Mouse (Mus musculus) heart, adult 2 months (tissue): ENCODE measurements around the gene Zfp280b. TPM values are rescaled to one million over a fixed set of nuclear protein-coding genes. Genes with fewer than 3 reads are reported as not detected.

Experiments
- DNase-seq, 2 experiments: peaks; one replicate each; pipeline ENCODE4 v3.0.0; 2021
- H3K27ac ChIP-seq: fragments of 200-600 bp; 2 replicates; pipeline ENCODE4 v1.8.1; 2022
- H3K27me3 ChIP-seq: fragments of 200-500 bp; 2 replicates; pipeline ENCODE4 v1.6.1; 2012; ENCODE audit warnings: mild to moderate bottlenecking, low read length, inconsistent platforms, mixed read lengths; ENCODE audit not compliant: control insufficient read depth, insufficient read depth
- H3K36me3 ChIP-seq: fragments of 200-500 bp; 2 replicates; pipeline ENCODE4 v1.6.1; 2012; ENCODE audit warnings: low read length, inconsistent platforms; ENCODE audit not compliant: control insufficient read depth, insufficient read depth
- H3K4me1 ChIP-seq: fragments of 200-500 bp; 2 replicates; pipeline ENCODE4 v1.6.1; 2011; ENCODE audit warnings: low read length; ENCODE audit not compliant: control insufficient read depth, insufficient read depth
- H3K4me3 ChIP-seq: fragments of 200-600 bp; 2 replicates; pipeline ENCODE4 v1.8.1; 2022
- H3K79me2 ChIP-seq: fragments of 200-500 bp; replicated peaks from 2 replicates; pipeline ENCODE4 v1.6.1; 2012; ENCODE audit warnings: mild to moderate bottlenecking, inconsistent platforms, low read length, moderate library complexity, mixed read lengths; ENCODE audit not compliant: control insufficient read depth, insufficient read depth
- H3K9ac ChIP-seq: fragments of 200-500 bp; 2 replicates; pipeline ENCODE4 v1.6.1; 2012; ENCODE audit warnings: low read depth, mild to moderate bottlenecking, control low read depth, inconsistent platforms, low read length, mixed read lengths
- CTCF ChIP-seq: fragments of 200-600 bp; IDR thresholded peaks from 2 replicates; pipeline ENCODE4 v1.8.1; 2022; ENCODE audit warnings: antibody characterized with exemption, mild to moderate bottlenecking, moderate library complexity
- EP300 ChIP-seq: fragments of 200-500 bp; IDR thresholded peaks from 2 replicates; pipeline ENCODE4 v1.6.1; 2011; ENCODE audit warnings: low read depth, low read length, control low read depth; ENCODE audit not compliant: insufficient read depth
- POLR2A ChIP-seq: fragments of 200-500 bp; IDR thresholded peaks from 2 replicates; pipeline ENCODE4 v1.6.1; 2011; ENCODE audit warnings: mild to moderate bottlenecking, low read depth, low read length, control low read depth; ENCODE audit not compliant: insufficient read depth
- WGBS: fragments of 180-500 bp; shearing (Covaris S2); methylation state at CpG from one replicate; pipeline ENCODE4 v1.1.7; 2018; 5-methylcytosine and 5-hydroxymethylcytosine counted together
- intact Hi-C: fragments of 180-260 bp; cut with DNase I; formaldehyde crosslinking; loops from one replicate; pipeline ENCODE4 v1.15.1; 2025
- polyA plus RNA-seq: library from polyadenylated mRNA; depleted of rRNA; stranded (reverse); fragments of >200 nt; gene quantifications from 2 replicates; pipeline ENCODE4 v1.2.3, GENCODE M21; 2012
- total RNA-seq, 2 experiments: library from RNA; stranded (reverse); gene quantifications; 2 replicates each; pipeline ENCODE4 v1.2.3; 2021

The Zfp280b gene
- total and polyA plus RNA-seq, 3 experiments: 3.7 to 6.7 (median 5.0) TPM

DNA sequence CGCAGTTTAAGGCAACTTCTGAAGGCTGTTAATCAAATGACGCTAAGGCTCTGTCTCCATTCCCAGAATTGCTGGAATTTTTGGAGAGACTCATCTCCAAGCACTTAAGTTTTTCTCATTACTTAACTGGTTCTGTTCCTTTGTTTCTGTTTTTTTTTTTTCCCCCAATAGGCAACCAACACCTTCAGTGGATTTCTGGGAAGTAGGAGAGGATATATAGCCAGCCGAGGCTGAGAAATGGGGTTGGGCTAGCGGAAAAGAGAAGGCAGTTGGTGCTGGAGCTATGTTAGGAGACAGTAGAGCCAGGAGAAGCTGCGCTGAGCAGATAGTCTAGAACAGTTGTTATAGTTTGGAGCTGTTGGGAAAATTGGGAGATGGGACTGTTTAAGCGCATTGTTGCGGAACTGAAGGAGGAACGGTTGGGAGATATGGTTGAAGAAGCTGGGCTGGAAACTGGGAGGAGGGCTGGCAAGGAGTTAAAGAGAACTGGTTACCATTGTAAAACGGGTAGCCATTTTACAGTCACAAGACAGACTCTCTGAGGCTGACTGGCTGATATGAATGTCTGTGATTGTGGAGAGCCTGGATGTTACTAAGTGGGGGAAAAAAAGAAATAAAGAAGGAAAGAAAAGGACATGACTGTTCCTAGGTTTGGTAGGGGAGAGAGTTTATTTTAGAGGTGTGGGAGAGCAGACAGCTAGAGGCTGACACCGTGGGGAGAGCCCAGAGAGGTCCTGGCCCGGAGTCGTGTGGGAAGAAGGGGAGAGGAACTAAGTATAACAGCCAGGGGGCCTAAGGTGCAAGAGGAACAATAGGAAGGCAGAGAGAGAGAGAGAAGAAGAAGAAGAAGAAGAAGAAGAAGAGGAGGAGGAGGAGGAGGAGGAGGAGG is 5.1 kb upstream of the Zfp280b start:
- H3K27me3 ChIP-seq: no peaks in the 10 kb centered on the region
- H3K27ac ChIP-seq: no peak overlapping the region
- H3K36me3 ChIP-seq: no peaks in the 10 kb centered on the region
- TF ChIP-seq EP300 (no peak), POLR2A (no peak), CTCF (no peak)
- 57% methylated on average over 12 of the region's 12 CpGs for WGBS
- no peak for DNase-seq
- H3K4me3 ChIP-seq: no peak overlapping the region
- H3K4me1 ChIP-seq: no peaks in the 10 kb centered on the region
- H3K9ac ChIP-seq: no peak overlapping the region
- intact Hi-C loops: no loop called here
- H3K79me2 ChIP-seq: no peaks in the 10 kb centered on the region

DNA sequence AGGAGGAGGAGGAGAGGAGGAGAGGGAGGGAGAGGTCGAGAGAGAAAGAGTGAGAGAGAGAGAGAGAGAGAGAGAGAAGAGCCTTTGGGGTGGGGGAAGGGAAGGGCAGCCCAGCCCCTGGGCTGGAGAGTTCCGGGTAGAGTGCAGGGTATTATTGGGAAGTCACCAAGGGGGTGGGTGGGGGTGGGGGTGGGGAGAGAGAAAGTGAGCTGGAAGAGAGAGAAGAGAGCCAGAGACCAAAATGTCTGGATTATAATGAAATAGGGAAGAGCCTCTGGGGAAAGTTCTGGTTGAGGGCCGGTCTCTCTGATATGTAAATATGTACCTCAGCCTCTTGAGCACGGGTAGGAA is 4.5 kb upstream of the Zfp280b start:
- H3K4me3 ChIP-seq: no peak overlapping the region
- no peaks in the 10 kb centered on the region for H3K36me3 ChIP-seq
- H3K27me3 ChIP-seq: no peaks in the 10 kb centered on the region
- no peak for DNase-seq
- no peak overlapping the region for H3K9ac ChIP-seq
- intact Hi-C loops: no loop called here
- H3K27ac ChIP-seq: no peak overlapping the region
- H3K4me1 ChIP-seq: no peaks in the 10 kb centered on the region
- 34% methylated on average over 4 of the region's 4 CpGs for WGBS
- peaks cover 4% of the 10 kb centered on the region; the same call in 1 of the 2 replicates for H3K79me2 ChIP-seq
- TF ChIP-seq POLR2A: no peak
- no peak for TF ChIP-seq CTCF
- no peak for TF ChIP-seq EP300

DNA sequence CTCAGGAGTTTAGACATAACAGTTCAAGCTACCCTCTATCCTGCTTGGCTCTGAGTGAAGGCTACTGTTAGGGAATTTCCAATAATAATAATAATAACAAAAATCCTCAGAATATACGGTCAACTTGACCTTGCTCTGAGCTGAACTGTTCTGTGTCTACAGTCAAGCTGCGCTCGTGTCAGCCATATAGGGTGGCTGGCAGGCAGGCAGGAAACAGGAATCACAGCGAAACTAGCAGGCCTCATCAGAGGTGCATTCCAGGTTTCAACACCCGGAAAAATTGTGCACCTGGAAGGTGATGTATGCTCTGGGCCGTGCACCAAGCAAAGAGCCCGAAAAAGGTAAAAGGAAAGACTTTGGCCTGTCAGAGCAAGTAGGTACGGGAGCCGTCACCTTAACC is 4.1 kb upstream of the Zfp280b start:
- H3K36me3 ChIP-seq: peaks cover 2% of the 10 kb centered on the region
- H3K79me2 ChIP-seq: peaks cover 7% of the 10 kb centered on the region
- H3K4me3 ChIP-seq: no peak overlapping the region
- no peak overlapping the region for H3K9ac ChIP-seq
- peaks cover 2% of the 10 kb centered on the region; the same call in 1 of the 2 replicates for H3K4me1 ChIP-seq
- WGBS: 73% methylated on average over 9 of the region's 9 CpGs
- no peak for TF ChIP-seq POLR2A
- TF ChIP-seq EP300: no peak
- H3K27me3 ChIP-seq: no peaks in the 10 kb centered on the region
- intact Hi-C loops: no loop called here
- H3K27ac ChIP-seq: no peak overlapping the region
- no peak for DNase-seq

DNA sequence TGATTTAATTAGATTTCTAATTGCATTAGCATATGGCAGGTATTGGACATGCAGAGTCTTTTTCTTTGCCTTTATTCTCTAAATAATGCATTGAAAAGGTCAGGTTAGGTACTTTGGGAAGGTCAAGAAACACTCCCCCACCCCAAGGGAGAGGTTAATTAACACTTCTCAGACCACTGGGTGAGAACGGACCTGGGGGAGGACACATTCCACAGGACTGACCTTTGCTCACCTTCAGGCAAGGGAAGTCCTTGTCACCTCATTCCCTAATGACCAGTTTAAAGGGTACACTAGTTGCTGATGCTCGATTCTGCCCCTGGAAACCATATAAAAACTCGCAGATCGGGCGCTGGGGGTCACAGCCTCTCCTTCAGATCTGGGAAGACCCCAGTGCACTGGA is 3.2 kb upstream of the Zfp280b start:
- Histone ChIP-seq H3K9ac (no peak overlapping the region), H3K27me3 (no peaks in the 10 kb centered on the region), H3K4me1 (peaks cover 2% of the 10 kb centered on the region; the same call in 1 of the 2 replicates), H3K79me2 (peaks cover 8% of the 10 kb centered on the region), H3K4me3 (no peak overlapping the region), H3K36me3 (peaks cover 3% of the 10 kb centered on the region), H3K27ac (no peak overlapping the region)
- 82% methylated on average over 5 of the region's 5 CpGs for whole genome bisulfite sequencing
- intact Hi-C loops: no loop called here
- TF ChIP-seq CTCF (no peak), EP300 (no peak), POLR2A (no peak)
- DNase-seq: no peak

DNA sequence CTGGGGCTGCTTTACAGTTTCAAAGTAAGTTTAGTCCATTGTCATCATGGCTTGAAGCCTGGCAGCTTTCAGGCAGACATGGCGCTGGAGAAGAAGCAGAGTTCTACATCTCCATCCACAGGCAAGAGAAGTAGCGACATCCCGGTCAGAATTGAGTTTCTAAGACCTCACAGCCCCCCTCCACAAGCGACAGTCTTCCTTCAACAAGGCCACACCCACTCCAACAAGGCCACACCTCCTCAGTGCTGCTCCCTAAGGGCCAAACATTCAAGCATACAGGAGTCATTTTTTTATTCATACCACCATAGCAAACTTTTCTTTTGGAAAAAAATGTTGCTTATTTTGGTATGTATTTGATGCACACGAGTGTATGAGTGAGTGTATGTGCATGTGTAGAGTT is 2.0 kb upstream of the Zfp280b start:
- no peaks in the 10 kb centered on the region for H3K27me3 ChIP-seq
- TF ChIP-seq EP300: no peak
- no peak for TF ChIP-seq POLR2A
- TF ChIP-seq CTCF: no peak
- no peak overlapping the region for H3K9ac ChIP-seq
- peaks cover 2% of the 10 kb centered on the region; the same call in 1 of the 2 replicates for H3K4me1 ChIP-seq
- peaks cover 9% of the 10 kb centered on the region for H3K79me2 ChIP-seq
- peaks cover 3% of the 10 kb centered on the region for H3K36me3 ChIP-seq
- no peak overlapping the region for H3K27ac ChIP-seq
- no peak overlapping the region for H3K4me3 ChIP-seq
- WGBS: 72% methylated on average over 5 of the region's 5 CpGs
- intact Hi-C loops: loop anchor here (10.0 kb wide), 1 partner anchor 136 kb away; the partner anchor contains the start of gene Derl3
- no peak for DNase-seq

DNA sequence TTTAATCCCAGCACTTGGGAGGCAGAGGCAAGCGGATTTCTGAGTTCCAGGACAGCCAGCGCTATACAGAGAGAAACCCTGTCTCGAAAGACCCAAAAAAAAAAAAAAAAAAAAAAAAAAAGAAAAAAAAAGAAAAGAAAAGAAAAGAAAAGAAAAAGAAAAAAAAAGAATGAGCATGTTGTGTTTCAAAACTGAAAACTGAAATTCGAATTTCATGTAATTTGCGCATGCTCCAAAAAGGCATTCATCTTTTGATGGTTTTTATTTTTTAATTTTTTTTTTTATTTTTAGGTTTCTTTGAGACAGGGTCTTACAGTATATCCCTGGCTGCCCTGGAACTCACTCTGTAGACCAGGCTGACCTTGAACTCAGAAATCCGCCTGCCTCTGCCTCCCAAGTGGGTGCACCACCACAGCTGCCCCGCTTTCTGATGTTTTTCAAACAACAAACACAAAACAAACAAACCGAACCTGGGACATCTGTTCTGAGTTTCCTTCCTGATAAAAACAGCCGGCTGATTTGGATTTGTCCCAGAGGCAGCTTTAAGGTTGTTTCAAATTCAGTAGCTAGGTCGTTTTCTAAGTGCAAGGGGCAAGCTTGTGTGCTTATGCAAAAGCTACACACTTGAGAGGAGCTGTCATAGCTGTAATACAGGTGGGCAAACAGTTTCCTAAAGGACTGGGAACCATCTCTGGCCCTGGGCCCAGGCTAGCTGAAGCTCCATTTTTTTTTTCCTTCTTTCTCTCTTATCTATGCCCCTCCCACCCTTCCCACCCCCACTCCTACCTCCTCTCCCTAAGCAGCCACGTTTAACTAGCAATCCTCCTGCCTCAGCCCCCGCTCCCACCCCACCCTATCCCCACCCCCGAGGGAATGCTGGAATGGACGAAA is 694 bp upstream of the Zfp280b start:
- 38% methylated on average over 14 of the region's 14 CpGs for WGBS
- TF ChIP-seq POLR2A: no peak
- no peak for TF ChIP-seq CTCF
- no peak for TF ChIP-seq EP300
- Histone ChIP-seq H3K4me1 (peaks cover 2% of the 10 kb centered on the region; the same call in 1 of the 2 replicates), H3K36me3 (peaks cover 3% of the 10 kb centered on the region), H3K79me2 (peaks cover 9% of the 10 kb centered on the region), H3K27me3 (no peaks in the 10 kb centered on the region), H3K4me3 (peak overlapping the region; percentile 90), H3K27ac (peak overlapping the region; percentile 83), H3K9ac (no peak overlapping the region)
- no peak for DNase-seq
- intact Hi-C loops: loop anchor here (10.0 kb wide), 1 partner anchor 137 kb away; the partner anchor contains the start of gene Derl3
